Mouse (Mus musculus) myocyte (in vitro differentiated cells): ENCODE data around the gene Sntb2. TPM values are rescaled to one million over a fixed set of nuclear protein-coding genes. Genes with fewer than 3 reads are reported as not detected.
"Not testable (repeated sequence)": the region's sequence is repeated elsewhere in the genome, so short reads cannot be mapped to it uniquely, and the experiment has no call there.

Experiments
- H3K27me3 ChIP-seq: one replicate; pipeline ENCODE4 v1.6.1; 2011; ENCODE audit not compliant: control insufficient read depth, insufficient read depth, insufficient read length
- H3K36me3 ChIP-seq: one replicate; pipeline ENCODE4 v1.6.1; 2011; ENCODE audit not compliant: control insufficient read depth, insufficient read depth
- H3K4me2 ChIP-seq: one replicate; pipeline ENCODE4 v1.6.1; 2011; ENCODE audit warnings: low read depth, control low read depth
- H3K4me3 ChIP-seq: one replicate; pipeline ENCODE4 v1.5.1; 2011; ENCODE audit warnings: mild to moderate bottlenecking, control low read depth, moderate library complexity
- H3K79me2 ChIP-seq: one replicate; pipeline ENCODE4 v1.6.1; 2011; ENCODE audit not compliant: control insufficient read depth, insufficient read depth
- H3ac ChIP-seq: one replicate; pipeline ENCODE4 v1.6.1; 2011; ENCODE audit not compliant: control insufficient read depth, insufficient read length
- CEBPB ChIP-seq: IDR thresholded peaks from 2 replicates; pipeline ENCODE4 v1.6.1; 2011; ENCODE audit warnings: mild to moderate bottlenecking, moderate library complexity; ENCODE audit not compliant: poor library complexity, insufficient read depth, severe bottlenecking
- E2F4 ChIP-seq: IDR thresholded peaks from one replicate; pipeline ENCODE4 v1.6.1; 2011; ENCODE audit warnings: mild to moderate bottlenecking, control low read depth, moderate library complexity; ENCODE audit not compliant: insufficient read depth
- MAX ChIP-seq: IDR thresholded peaks from one replicate; pipeline ENCODE4 v1.6.1; 2011; ENCODE audit warnings: low read depth, mild to moderate bottlenecking, control low read depth
- MYOD1 ChIP-seq, 3 experiments: IDR thresholded peaks; one replicate each; pipeline ENCODE4 v1.6.1; 2011; ENCODE audit warnings: control low read depth in 2 of 3, low read depth in 2 of 3, mild to moderate bottlenecking in 2 of 3, moderate library complexity in 1 of 3; ENCODE audit not compliant: insufficient read length in 2 of 3, control insufficient read depth in 1 of 3
- MYOG ChIP-seq, 3 experiments: IDR thresholded peaks; one replicate each; pipeline ENCODE4 v1.6.1; 2011; ENCODE audit warnings: control low read depth in 2 of 3, low read depth in 2 of 3, mild to moderate bottlenecking in 2 of 3; ENCODE audit not compliant: insufficient read length in 2 of 3, control insufficient read depth in 1 of 3, insufficient read depth in 1 of 3
- POLR2A ChIP-seq: IDR thresholded peaks from one replicate; pipeline ENCODE4 v1.6.1; 2011; ENCODE audit warnings: low read depth, mild to moderate bottlenecking, control low read depth, moderate library complexity; ENCODE audit not compliant: insufficient read length
- POLR2AphosphoS2 ChIP-seq: IDR thresholded peaks from one replicate; pipeline ENCODE4 v1.6.1; 2011; ENCODE audit warnings: low read depth, control low read depth; ENCODE audit not compliant: insufficient read length
- REST ChIP-seq: IDR thresholded peaks from one replicate; pipeline ENCODE4 v1.6.1; 2011; ENCODE audit warnings: mild to moderate bottlenecking, control low read depth, moderate library complexity; ENCODE audit not compliant: insufficient read depth, insufficient read length
- SRF ChIP-seq: IDR thresholded peaks from one replicate; pipeline ENCODE4 v1.6.1; 2011; ENCODE audit warnings: low read depth; ENCODE audit not compliant: control insufficient read depth, insufficient read length
- TCF12 ChIP-seq: IDR thresholded peaks from one replicate; pipeline ENCODE4 v1.6.1; 2011; ENCODE audit warnings: mild to moderate bottlenecking, control low read depth; ENCODE audit not compliant: poor library complexity, insufficient read depth, severe bottlenecking
- TCF3 ChIP-seq: IDR thresholded peaks from one replicate; pipeline ENCODE4 v1.6.1; 2011; ENCODE audit warnings: low read depth, control low read depth; ENCODE audit not compliant: insufficient read length
- USF1 ChIP-seq: IDR thresholded peaks from one replicate; pipeline ENCODE4 v1.6.1; 2011; ENCODE audit warnings: low read depth, mild to moderate bottlenecking, control low read depth, moderate library complexity
- polyA plus RNA-seq: library from polyadenylated mRNA; unstranded; fragments of >200 nt; fragmentation: generic; extraction: Trizol; gene quantifications from one replicate; pipeline ENCODE4 v1.2.1, GENCODE M21; 2012; ENCODE audit warnings: missing spikeins

Gene Sntb2
- polyA plus RNA-seq, 1 experiment: 5.6 TPM

- H3K27me3 ChIP-seq: no peaks in the 10 kb centered on the region
- peaks cover 35% of the 10 kb centered on the region for H3K79me2 ChIP-seq
- no peak overlapping the region for H3ac ChIP-seq
- peaks cover 7% of the 10 kb centered on the region for H3K36me3 ChIP-seq
- H3K4me3 ChIP-seq: no peak overlapping the region
- TF ChIP-seq MAX (no peak), POLR2AphosphoS2 (no peak), USF1 (no peak), SRF (no peak), POLR2A (no peak), MYOD1 (IDR thresholded peaks at IDR 0.05; ENCODE audit: control insufficient read depth in 1 of 3, insufficient read length in 2 of 3, low read depth in 2 of 3) (no peak), TCF12 (no peak), TCF3 (no peak), CEBPB (no peak), E2F4 (no peak)
- peak overlapping the region; percentile 9 for H3K4me2 ChIP-seq
These were observed 43.3 kb downstream of the Sntb2 start for GRCm38 (mm10) chr8:106978755-106979251.

GRCm38 (mm10) chr8:106985404-106985821 lies 49.9 kb downstream of the Sntb2 start:
- Histone ChIP-seq H3ac (no peak overlapping the region), H3K36me3 (peaks cover 10% of the 10 kb centered on the region), H3K79me2 (peaks cover 3% of the 10 kb centered on the region), H3K4me3 (no peak overlapping the region), H3K27me3 (no peaks in the 10 kb centered on the region), H3K4me2 (no peak overlapping the region)
- TF ChIP-seq MAX: no peak
- no peak for TF ChIP-seq SRF
- TF ChIP-seq REST: no peak
- no peak for TF ChIP-seq CEBPB
- TF ChIP-seq USF1: no peak
- TF ChIP-seq TCF12: no peak
- no peak for TF ChIP-seq E2F4
- TF ChIP-seq TCF3: no peak
- no peak for TF ChIP-seq POLR2A
- TF ChIP-seq MYOG (IDR thresholded peaks at IDR 0.05; ENCODE audit: control insufficient read depth in 1 of 3, insufficient read depth in 1 of 3, insufficient read length in 2 of 3, low read depth in 2 of 3): no peak
- no peak for TF ChIP-seq MYOD1 (IDR thresholded peaks at IDR 0.05; ENCODE audit: control insufficient read depth in 1 of 3, insufficient read length in 2 of 3, low read depth in 2 of 3)

- Histone ChIP-seq H3K4me3 (no peak overlapping the region), H3K4me2 (no peak overlapping the region), H3K36me3 (peaks cover 10% of the 10 kb centered on the region), H3ac (no peak overlapping the region), H3K27me3 (no peaks in the 10 kb centered on the region), H3K79me2 (no peaks in the 10 kb centered on the region)
- no peak for TF ChIP-seq MYOD1 (IDR thresholded peaks at IDR 0.05; ENCODE audit: control insufficient read depth in 1 of 3, insufficient read length in 2 of 3, low read depth in 2 of 3)
- no peak for TF ChIP-seq MAX
- no peak for TF ChIP-seq CEBPB
- TF ChIP-seq REST: no peak
- TF ChIP-seq TCF3: no peak
- no peak for TF ChIP-seq USF1
- TF ChIP-seq POLR2A: no peak
- TF ChIP-seq MYOG (IDR thresholded peaks at IDR 0.05; ENCODE audit: control insufficient read depth in 1 of 3, insufficient read depth in 1 of 3, insufficient read length in 2 of 3, low read depth in 2 of 3): no peak
- TF ChIP-seq E2F4: no peak
- no peak for TF ChIP-seq POLR2AphosphoS2
- no peak for TF ChIP-seq TCF12
- no peak for TF ChIP-seq SRF
These were observed 50.4 kb downstream of the Sntb2 start for GRCm38 (mm10) chr8:106985951-106986350.

- H3K79me2 ChIP-seq: no peaks in the 10 kb centered on the region
- H3K27me3 ChIP-seq: no peaks in the 10 kb centered on the region
- no peak overlapping the region for H3ac ChIP-seq
- no peak for TF ChIP-seq MYOG (IDR thresholded peaks at IDR 0.05; ENCODE audit: control insufficient read depth in 1 of 3, insufficient read depth in 1 of 3, insufficient read length in 2 of 3, low read depth in 2 of 3)
- no peak for TF ChIP-seq POLR2A
- no peak for TF ChIP-seq E2F4
- TF ChIP-seq REST: no peak
- TF ChIP-seq SRF: no peak
- no peak for TF ChIP-seq MAX
- TF ChIP-seq USF1: no peak
- TF ChIP-seq TCF12: no peak
- no peak for TF ChIP-seq POLR2AphosphoS2
- no peak for TF ChIP-seq TCF3
- no peak for TF ChIP-seq MYOD1 (IDR thresholded peaks at IDR 0.05; ENCODE audit: control insufficient read depth in 1 of 3, insufficient read length in 2 of 3, low read depth in 2 of 3)
- TF ChIP-seq CEBPB: no peak
- H3K36me3 ChIP-seq: peaks cover 15% of the 10 kb centered on the region
- no peak overlapping the region for H3K4me2 ChIP-seq
- no peak overlapping the region for H3K4me3 ChIP-seq
These were observed 52.0 kb downstream of the Sntb2 start for GRCm38 (mm10) chr8:106987557-106987956.

GRCm38 (mm10) chr8:106991393-106991792 lies 55.8 kb downstream of the Sntb2 start:
- H3K4me2 ChIP-seq: no peak overlapping the region
- H3K36me3 ChIP-seq: peaks cover 12% of the 10 kb centered on the region
- no peak overlapping the region for H3ac ChIP-seq
- no peaks in the 10 kb centered on the region for H3K27me3 ChIP-seq
- H3K4me3 ChIP-seq: no peak overlapping the region
- no peaks in the 10 kb centered on the region for H3K79me2 ChIP-seq
- TF ChIP-seq SRF (no peak), REST (no peak), MYOG (IDR thresholded peaks at IDR 0.05; ENCODE audit: control insufficient read depth in 1 of 3, insufficient read depth in 1 of 3, insufficient read length in 2 of 3, low read depth in 2 of 3) (no peak), POLR2AphosphoS2 (no peak), USF1 (no peak), MAX (no peak), TCF12 (no peak), E2F4 (no peak), POLR2A (no peak), CEBPB (no peak), TCF3 (no peak), MYOD1 (IDR thresholded peaks at IDR 0.05; ENCODE audit: control insufficient read depth in 1 of 3, insufficient read length in 2 of 3, low read depth in 2 of 3) (no peak)

- not testable (repeated sequence) for H3K27me3 ChIP-seq, H3ac ChIP-seq, H3K79me2 ChIP-seq, H3K4me3 ChIP-seq, H3K4me2 ChIP-seq
- peaks cover 12% of the 10 kb centered on the region for H3K36me3 ChIP-seq
These were observed 60.8 kb downstream of the Sntb2 start for GRCm38 (mm10) chr8:106996339-106996738.
